Mouse (Mus musculus) kidney, postnatal 0 days (tissue): Measurements from ENCODE around the gene Tbc1d23. TPM values are rescaled to one million over a fixed set of nuclear protein-coding genes. Genes with fewer than 3 reads are reported as not detected.
"Not testable (repeated sequence)": the region's sequence is repeated elsewhere in the genome, so short reads cannot be mapped to it uniquely, and the experiment has no call there.

ENCODE experiments used
- ATAC-seq: fragments of 200-750 bp; cut with Nextera tagmentation; replicated peaks from 2 replicates; pipeline ENCODE4 v1.8.0; 2017; ENCODE audit warnings: low read depth, moderate number of reproducible peaks, moderate TSS enrichment, moderate library complexity; ENCODE audit not compliant: low FRiP score
- DNase-seq: peaks from one replicate; pipeline ENCODE4 v3.0.0-alpha.2; 2016; ENCODE audit warnings: low spot score
- H3K27ac ChIP-seq: fragments of 300-500 bp; sonication (generic); 2 replicates; pipeline ENCODE4 v1.5.1; 2014; ENCODE audit warnings: mild to moderate bottlenecking
- H3K27me3 ChIP-seq: fragments of 300-500 bp; sonication (generic); 2 replicates; pipeline ENCODE4 v1.6.1; 2014; ENCODE audit warnings: low read length, mixed read lengths; ENCODE audit not compliant: insufficient read depth
- H3K36me3 ChIP-seq: fragments of 300-500 bp; sonication (generic); 2 replicates; pipeline ENCODE4 v1.6.1; 2014; ENCODE audit warnings: low read length, mixed read lengths; ENCODE audit not compliant: insufficient read depth
- H3K4me1 ChIP-seq: fragments of 300-500 bp; sonication (generic); replicated peaks from 2 replicates; pipeline ENCODE4 v1.6.1; 2014; ENCODE audit warnings: antibody characterized with exemption, low read length, mixed read lengths; ENCODE audit not compliant: insufficient read depth
- H3K4me2 ChIP-seq: fragments of 300-500 bp; sonication (generic); 2 replicates; pipeline ENCODE4 v1.6.1; 2014; ENCODE audit warnings: mild to moderate bottlenecking, low read length, moderate library complexity, mixed read lengths
- H3K4me3 ChIP-seq: fragments of 300-500 bp; sonication (generic); replicated peaks from 2 replicates; pipeline ENCODE4 v1.5.1; 2014; ENCODE audit warnings: low read depth, low read length
- H3K9ac ChIP-seq: fragments of 300-500 bp; sonication (generic); 2 replicates; pipeline ENCODE4 v1.6.1; 2014; ENCODE audit warnings: low read depth, low read length
- H3K9me3 ChIP-seq: fragments of 300-500 bp; sonication (generic); replicated peaks from 2 replicates; pipeline ENCODE4 v1.6.1; 2016; ENCODE audit warnings: low read length, inconsistent platforms, mixed read lengths
- CTCF ChIP-seq: IDR thresholded peaks from 2 replicates; pipeline ENCODE4 v1.5.1; 2016; ENCODE audit warnings: antibody characterized with exemption, low read depth, mild to moderate bottlenecking, moderate library complexity
- WGBS: fragments of 180-500 bp; shearing (Covaris S2); extraction: QIAGEN DNeasy Blood & Tissue Kit; methylation state at CpG from one replicate; pipeline ENCODE4 v1.1.7; 2014; 5-methylcytosine and 5-hydroxymethylcytosine counted together
- polyA plus RNA-seq: library from polyadenylated mRNA; unstranded; fragments of >200 nt; fragmentation: Nextera tagmentation; extraction: Ambion mirVana; gene quantifications from 2 replicates; pipeline ENCODE4 v1.2.1, GENCODE M21; 2015

Tbc1d23 gene
- polyA plus RNA-seq, 1 experiment from 2014 or later: 22.5 TPM

DNA sequence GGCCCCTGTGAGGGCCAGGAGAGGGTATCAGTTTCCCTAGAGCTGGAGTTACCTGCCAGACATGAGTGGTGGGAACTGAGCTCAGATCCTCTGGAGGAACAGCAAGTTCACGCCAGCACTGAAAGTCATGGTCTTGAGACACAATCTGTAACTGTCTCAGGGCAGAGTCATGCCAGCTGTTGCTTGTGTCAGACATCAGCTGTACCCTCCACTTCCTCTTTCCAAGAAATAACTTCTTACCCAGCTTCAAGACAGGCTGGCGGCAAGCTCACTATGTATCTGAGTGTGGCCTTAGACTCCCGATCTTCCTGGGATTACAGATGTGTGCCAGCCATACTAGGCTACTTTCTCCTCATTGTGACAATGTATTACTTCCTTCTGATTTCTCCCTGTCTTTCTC is 15.3 kb upstream of the Tbc1d23 start:
- H3K4me3 ChIP-seq: no peak overlapping the region
- H3K27ac ChIP-seq: no peak overlapping the region
- DNase-seq (no peak), ATAC-seq (no peak)
- H3K4me1 ChIP-seq: no peaks in the 10 kb centered on the region; the same call in 1 of the 2 replicates
- no peak for TF ChIP-seq CTCF
- no peaks in the 10 kb centered on the region for H3K27me3 ChIP-seq
- no peaks in the 10 kb centered on the region for H3K9me3 ChIP-seq
- no peak overlapping the region for H3K9ac ChIP-seq
- 77% methylated on average over 3 of the region's 3 CpGs for WGBS
- H3K4me2 ChIP-seq: no peak overlapping the region
- no peaks in the 10 kb centered on the region for H3K36me3 ChIP-seq

DNA sequence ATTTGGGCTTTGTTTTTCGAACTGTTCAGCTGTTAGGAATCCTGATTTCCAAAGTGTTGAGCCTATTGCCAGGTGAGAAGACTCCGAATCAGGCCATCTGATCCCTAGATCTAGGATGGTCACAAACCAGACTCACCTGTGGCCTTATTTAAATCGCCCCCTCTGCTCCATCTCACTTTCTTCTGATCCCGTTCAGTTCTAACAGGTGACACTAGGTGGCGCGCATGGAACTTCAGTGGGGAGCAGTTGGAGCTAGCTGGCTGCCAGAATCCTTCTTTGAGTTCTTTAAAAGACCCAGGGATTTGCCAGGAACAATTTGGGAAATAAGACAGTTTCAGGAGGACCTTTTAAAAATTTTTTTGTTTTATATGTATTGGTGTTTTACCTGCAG is 12.5 kb upstream of the Tbc1d23 start:
- Histone ChIP-seq H3K27ac (no peak overlapping the region), H3K4me3 (no peak overlapping the region), H3K9me3 (no peaks in the 10 kb centered on the region), H3K9ac (no peak overlapping the region), H3K4me2 (no peak overlapping the region), H3K27me3 (no peaks in the 10 kb centered on the region), H3K4me1 (no peaks in the 10 kb centered on the region), H3K36me3 (no peaks in the 10 kb centered on the region)
- peak; percentile 96 for TF ChIP-seq CTCF
- ATAC-seq: peak; percentile 69
- DNase-seq: peak; percentile 94
- WGBS: 9% methylated on average over 6 of the region's 6 CpGs

DNA sequence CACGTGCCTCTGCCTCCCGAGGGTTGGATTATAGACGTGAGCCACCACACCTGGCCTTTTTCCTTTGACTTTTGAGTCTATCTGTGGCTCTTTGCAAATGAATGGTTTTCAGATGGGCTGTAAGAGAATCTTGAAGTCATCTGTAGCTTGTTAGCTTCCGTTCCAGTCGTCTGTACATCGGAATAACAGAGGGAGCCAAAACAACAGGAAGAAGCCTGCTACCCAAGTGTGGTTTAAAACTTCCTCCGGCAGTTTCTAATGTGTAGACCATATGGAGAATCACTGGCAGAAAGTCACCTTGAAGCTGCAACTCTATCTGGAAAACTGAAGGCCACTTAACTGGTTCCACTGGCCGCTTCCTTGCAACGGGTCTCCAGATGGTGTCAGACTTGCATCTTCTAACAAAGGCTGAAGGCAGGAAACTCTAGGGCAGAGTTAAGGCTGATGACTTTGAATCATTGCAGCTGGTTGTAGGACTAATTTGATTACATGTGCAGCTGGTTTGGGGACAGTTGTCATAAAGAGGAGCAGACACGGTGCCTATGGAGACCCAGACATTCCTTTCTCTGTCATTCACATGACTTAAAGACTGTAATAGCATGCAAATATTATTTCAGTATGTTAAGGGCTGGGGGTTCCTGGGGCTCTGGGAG is 12.0 kb upstream of the Tbc1d23 start:
- Histone ChIP-seq H3K27ac (no peak overlapping the region), H3K9ac (no peak overlapping the region), H3K36me3 (no peaks in the 10 kb centered on the region), H3K4me3 (no peak overlapping the region), H3K27me3 (no peaks in the 10 kb centered on the region), H3K4me2 (no peak overlapping the region), H3K9me3 (no peaks in the 10 kb centered on the region), H3K4me1 (no peaks in the 10 kb centered on the region)
- WGBS: 43% methylated on average over 10 of the region's 10 CpGs
- DNase-seq (peak; percentile 90), ATAC-seq (peak; percentile 69)
- TF ChIP-seq CTCF: peak; percentile 54; the same call in 1 of the 2 replicates

DNA sequence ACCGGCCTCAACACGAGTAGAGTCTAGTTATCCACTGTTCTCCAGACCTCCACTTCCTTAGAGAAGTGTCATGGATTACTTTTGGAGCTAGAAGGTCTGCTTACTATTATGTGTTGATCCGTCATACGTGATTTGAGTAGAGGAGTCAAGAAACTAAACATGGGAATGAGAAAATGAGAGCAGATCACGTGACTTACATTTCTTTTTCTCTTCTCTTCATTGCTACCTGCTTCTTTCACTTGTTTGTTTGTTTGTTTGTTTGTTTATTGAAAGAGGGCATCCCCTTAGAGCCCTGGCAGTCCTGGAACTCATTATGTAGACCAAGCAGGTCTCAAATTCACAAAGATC is 11.5 kb upstream of the Tbc1d23 start:
- DNase-seq: no peak
- H3K4me1 ChIP-seq: no peaks in the 10 kb centered on the region
- H3K27me3 ChIP-seq: no peaks in the 10 kb centered on the region
- H3K36me3 ChIP-seq: no peaks in the 10 kb centered on the region
- no peaks in the 10 kb centered on the region for H3K9me3 ChIP-seq
- no peak overlapping the region for H3K4me3 ChIP-seq
- ATAC-seq: no peak
- WGBS: 88% methylated on average over 5 of the region's 5 CpGs
- H3K27ac ChIP-seq: no peak overlapping the region
- no peak overlapping the region for H3K9ac ChIP-seq
- no peak for TF ChIP-seq CTCF
- H3K4me2 ChIP-seq: no peak overlapping the region

DNA sequence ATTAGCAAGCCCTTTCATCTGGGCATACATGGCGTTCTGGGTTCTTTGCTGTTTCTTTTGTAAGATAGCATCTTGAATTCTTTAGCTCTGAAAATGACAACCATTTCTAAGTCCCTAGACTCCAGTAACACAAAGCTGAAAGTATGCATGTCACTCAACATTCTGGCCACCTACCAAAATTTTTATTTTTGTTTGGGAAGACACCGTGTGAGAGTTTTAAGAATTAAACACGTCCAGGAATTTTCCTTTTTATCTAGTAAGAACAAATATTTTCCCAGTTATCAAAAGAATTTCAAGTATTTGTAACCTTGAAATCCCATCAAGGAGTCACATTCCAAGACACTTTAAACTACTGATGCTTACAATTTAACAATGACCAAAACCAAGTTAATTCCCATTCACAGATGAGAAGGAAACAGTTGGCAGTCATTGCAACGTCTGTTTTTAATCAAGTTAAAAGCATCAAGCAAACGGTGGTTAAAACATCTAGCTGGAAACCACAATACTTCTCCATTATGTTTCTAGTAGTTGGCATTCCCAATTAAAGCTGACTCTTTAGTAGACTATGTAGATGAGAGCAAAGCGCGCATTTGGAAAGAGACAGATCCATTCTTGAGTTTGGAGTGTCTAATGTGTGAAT is 4.7 kb upstream of the Tbc1d23 start:
- Histone ChIP-seq H3K4me2 (no peak overlapping the region), H3K27me3 (no peaks in the 10 kb centered on the region), H3K4me3 (no peak overlapping the region), H3K36me3 (no peaks in the 10 kb centered on the region), H3K27ac (no peak overlapping the region), H3K9ac (no peak overlapping the region), H3K4me1 (no peaks in the 10 kb centered on the region), H3K9me3 (no peaks in the 10 kb centered on the region)
- no peak for TF ChIP-seq CTCF
- no peak for ATAC-seq
- peak; percentile 27 for DNase-seq
- 57% methylated on average over 7 of the region's 7 CpGs for WGBS

DNA sequence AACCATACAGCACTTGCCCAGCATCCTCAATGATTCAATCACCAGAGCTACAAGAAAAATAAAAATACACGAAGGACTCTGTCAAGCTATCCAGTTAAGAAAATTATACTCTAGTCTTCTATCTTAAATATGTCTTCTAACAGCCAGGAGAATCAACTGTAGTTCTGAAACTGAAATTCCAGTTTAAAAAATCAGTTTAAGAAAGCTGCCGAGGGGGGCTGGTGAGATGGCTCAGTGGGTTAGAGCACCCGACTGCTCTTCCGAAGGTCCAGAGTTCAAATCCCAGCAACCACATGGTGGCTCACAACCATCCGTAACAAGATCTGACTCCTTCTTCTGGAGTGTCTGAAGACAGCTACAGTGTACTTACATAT is 620 bp upstream of the Tbc1d23 start:
- peak overlapping the region; percentile 43 for H3K4me2 ChIP-seq
- not testable (repeated sequence) for DNase-seq, H3K27me3 ChIP-seq, H3K9ac ChIP-seq, H3K4me1 ChIP-seq, ATAC-seq, H3K36me3 ChIP-seq, H3K9me3 ChIP-seq, H3K27ac ChIP-seq
- H3K4me3 ChIP-seq: peak overlapping the region; percentile 92; the same call in 1 of the 2 replicates
- 67% methylated on average over 4 of the region's 5 CpGs for WGBS

DNA sequence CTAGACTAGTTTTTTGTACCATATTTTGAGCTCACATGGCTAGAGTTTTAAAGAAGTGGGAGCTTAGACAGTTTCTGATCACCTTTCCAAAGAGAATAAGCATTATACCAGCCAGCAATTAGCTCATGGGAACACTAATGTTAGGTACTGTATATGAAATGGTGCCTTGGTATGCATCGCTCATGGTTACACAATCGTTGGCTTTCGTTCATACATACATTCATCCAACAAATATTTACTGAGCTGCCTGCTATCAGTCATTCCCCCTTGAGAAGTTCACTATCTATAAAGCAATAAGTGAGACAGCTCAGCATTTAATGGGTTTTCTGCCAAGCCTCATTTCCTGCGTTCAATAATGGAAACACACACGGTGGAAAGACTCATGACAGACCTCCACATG is 4.9 kb downstream of the Tbc1d23 start:
- H3K27ac ChIP-seq: no peak overlapping the region
- no peaks in the 10 kb centered on the region for H3K4me1 ChIP-seq
- DNase-seq: no peak
- H3K9ac ChIP-seq: no peak overlapping the region
- no peaks in the 10 kb centered on the region for H3K9me3 ChIP-seq
- WGBS: 80% methylated on average over 5 of the region's 5 CpGs
- TF ChIP-seq CTCF: no peak
- no peaks in the 10 kb centered on the region for H3K27me3 ChIP-seq
- no peaks in the 10 kb centered on the region for H3K36me3 ChIP-seq
- no peak for ATAC-seq
- no peak overlapping the region for H3K4me3 ChIP-seq
- H3K4me2 ChIP-seq: no peak overlapping the region
